Mouse (Mus musculus): ENCODE measurements around the gene Trpm3. TPM values are rescaled to one million over a fixed set of nuclear protein-coding genes. Genes with fewer than 3 reads are reported as not detected.
A peak's percentile ranks its signal among the peaks of the same experiment; 100 is the strongest.

The Trpm3 gene
- total RNA-seq, 2 experiments from 2014 or later, result 1.3 to 1.6 TPM

- DNase-seq (ENCODE audit: low spot score in 2 of 2), result peak; percentile 77 to 78
Measured at GRCm38 (mm10) chr19:22915868-22916642, 777.2 kb downstream of the Trpm3 start.

- peak; percentile 95 to 97 for DNase-seq (ENCODE audit: low spot score in 2 of 2)
Measured at GRCm38 (mm10) chr19:22916643-22917344, 777.9 kb downstream of the Trpm3 start.

GRCm38 (mm10) chr19:22917345-22917735 lies 778.5 kb downstream of the Trpm3 start:
- DNase-seq (ENCODE audit: low spot score in 2 of 2), result no peak

GRCm38 (mm10) chr19:22920949-22921348 lies 782.1 kb downstream of the Trpm3 start:
- DNase-seq (ENCODE audit: low spot score in 2 of 2), result no peak

- DNase-seq (ENCODE audit: low spot score in 2 of 2), result no peak
Measured at GRCm38 (mm10) chr19:22922871-22923670, 784.2 kb downstream of the Trpm3 start.

GRCm38 (mm10) chr19:22925284-22925683 lies 786.4 kb downstream of the Trpm3 start:
- no peak for DNase-seq (ENCODE audit: low spot score in 2 of 2)

- no peak for DNase-seq (ENCODE audit: low spot score in 2 of 2)
Measured at GRCm38 (mm10) chr19:22926753-22927152, 787.9 kb downstream of the Trpm3 start.

- DNase-seq (ENCODE audit: low spot score in 2 of 2), result no peak
Measured at GRCm38 (mm10) chr19:22928366-22928765, 789.5 kb downstream of the Trpm3 start.

- DNase-seq (ENCODE audit: low spot score in 2 of 2), result no peak
Measured at GRCm38 (mm10) chr19:22929768-22930167, 790.9 kb downstream of the Trpm3 start.

- DNase-seq (ENCODE audit: low spot score in 2 of 2), result peak; percentile 10 to 26
Measured at GRCm38 (mm10) chr19:22930368-22930834, 791.6 kb downstream of the Trpm3 start.

GRCm38 (mm10) chr19:22931006-22931405 lies 792.2 kb downstream of the Trpm3 start:
- DNase-seq (ENCODE audit: low spot score in 2 of 2), result no peak

GRCm38 (mm10) chr19:22935067-22935466 lies 796.2 kb downstream of the Trpm3 start:
- DNase-seq (ENCODE audit: low spot score in 2 of 2), result no peak

GRCm38 (mm10) chr19:22938848-22939724 lies 800.2 kb downstream of the Trpm3 start:
- DNase-seq (ENCODE audit: low spot score in 2 of 2), result no peak

- DNase-seq (ENCODE audit: low spot score in 2 of 2), result no peak
Measured at GRCm38 (mm10) chr19:22939836-22940235, 801.0 kb downstream of the Trpm3 start.

- peak; percentile 42 to 57 for DNase-seq (ENCODE audit: low spot score in 2 of 2)
Measured at GRCm38 (mm10) chr19:22940487-22940886, 801.6 kb downstream of the Trpm3 start.

- DNase-seq (ENCODE audit: low spot score in 2 of 2), result no peak
Measured at GRCm38 (mm10) chr19:22940956-22941355, 802.1 kb downstream of the Trpm3 start.

- DNase-seq (ENCODE audit: low spot score in 2 of 2), result no peak
Measured at GRCm38 (mm10) chr19:22952480-22952879, 813.6 kb downstream of the Trpm3 start.

- no peak for DNase-seq (ENCODE audit: low spot score in 2 of 2)
Measured at GRCm38 (mm10) chr19:22953191-22953590, 814.3 kb downstream of the Trpm3 start.

GRCm38 (mm10) chr19:22958414-22958813 lies 819.6 kb downstream of the Trpm3 start:
- no peak for DNase-seq (ENCODE audit: low spot score in 2 of 2)
